Mouse (Mus musculus): ENCODE data around the gene Pacs1.
"Not testable (repeated sequence)": the region's sequence is repeated elsewhere in the genome, so short reads cannot be mapped to it uniquely, and the experiment has no call there.

Pacs1 gene

GRCm38 (mm10) chr19:5267015-5267414 is 5.9 kb downstream of the Pacs1 start:
- no peak for DNase-seq

- peak; percentile 20 for DNase-seq
Observed at GRCm38 (mm10) chr19:5257140-5257539, 15.8 kb downstream of the Pacs1 start.

GRCm38 (mm10) chr19:5236981-5237380 is 35.9 kb downstream of the Pacs1 start:
- peak; percentile 56 for DNase-seq

GRCm38 (mm10) chr19:5232696-5233095 is 40.2 kb downstream of the Pacs1 start:
- DNase-seq: no peak

GRCm38 (mm10) chr19:5230110-5230509 is 42.8 kb downstream of the Pacs1 start:
- no peak for DNase-seq

GRCm38 (mm10) chr19:5224624-5225023 is 48.3 kb downstream of the Pacs1 start:
- DNase-seq: no peak

GRCm38 (mm10) chr19:5224077-5224476 is 48.8 kb downstream of the Pacs1 start:
- no peak for DNase-seq

GRCm38 (mm10) chr19:5221926-5222325 is 51.0 kb downstream of the Pacs1 start:
- no peak for DNase-seq

- DNase-seq: not testable (repeated sequence)
Observed at GRCm38 (mm10) chr19:5221219-5221723, 51.6 kb downstream of the Pacs1 start.

- no peak for DNase-seq
Observed at GRCm38 (mm10) chr19:5220389-5220788, 52.5 kb downstream of the Pacs1 start.

- no peak for DNase-seq
Observed at GRCm38 (mm10) chr19:5201691-5202090, 71.2 kb downstream of the Pacs1 start.

- not testable (repeated sequence) for DNase-seq
Observed at GRCm38 (mm10) chr19:5200617-5201016, 72.3 kb downstream of the Pacs1 start.

- no peak for DNase-seq
Observed at GRCm38 (mm10) chr19:5198553-5198952, 74.4 kb downstream of the Pacs1 start.

GRCm38 (mm10) chr19:5195417-5196035 is 77.4 kb downstream of the Pacs1 start:
- peak; percentile 77 for DNase-seq

- no peak for DNase-seq
Observed at GRCm38 (mm10) chr19:5192397-5192796, 80.5 kb downstream of the Pacs1 start.

- peak; percentile 6 for DNase-seq
Observed at GRCm38 (mm10) chr19:5187439-5187838, 85.5 kb downstream of the Pacs1 start.

GRCm38 (mm10) chr19:5181926-5182325 is 91.0 kb downstream of the Pacs1 start:
- DNase-seq: peak; percentile 4

GRCm38 (mm10) chr19:5178631-5179030 is 94.3 kb downstream of the Pacs1 start:
- no peak for DNase-seq

GRCm38 (mm10) chr19:5170430-5170829 is 102.5 kb downstream of the Pacs1 start:
- DNase-seq: no peak

GRCm38 (mm10) chr19:5167477-5167876 is 105.4 kb downstream of the Pacs1 start:
- DNase-seq: no peak

- DNase-seq: peak; percentile 32
Observed at GRCm38 (mm10) chr19:5164380-5164779, 108.5 kb downstream of the Pacs1 start.

GRCm38 (mm10) chr19:5161913-5162312 is 111.0 kb downstream of the Pacs1 start:
- DNase-seq: no peak

- no peak for DNase-seq
Observed at GRCm38 (mm10) chr19:5152261-5152660, 120.7 kb downstream of the Pacs1 start.

- DNase-seq: no peak
Observed at GRCm38 (mm10) chr19:5151741-5152140, 121.2 kb downstream of the Pacs1 start.

- DNase-seq: peak; percentile 62
Observed at GRCm38 (mm10) chr19:5151331-5151730, 121.6 kb downstream of the Pacs1 start.

All from lung, postnatal 10 days (tissue).